Mouse (Mus musculus) embryonic facial prominence, embryonic 12.5 days (tissue): ENCODE data around the gene Myt1l. TPM values are rescaled to one million over a fixed set of nuclear protein-coding genes. Genes with fewer than 3 reads are reported as not detected.

Experiments used
- ATAC-seq: fragments of 200-750 bp; cut with Nextera tagmentation; 2 replicates; pipeline ENCODE4 v1.8.0; 2017; ENCODE audit not compliant: insufficient number of reproducible peaks, insufficient read depth, low FRiP score, low TSS enrichment
- H3K27ac ChIP-seq: fragments of 300-500 bp; sonication (generic); 2 replicates; pipeline ENCODE4 v1.5.1; 2016; ENCODE audit warnings: mild to moderate bottlenecking
- H3K27me3 ChIP-seq: fragments of 300-500 bp; sonication (generic); 2 replicates; pipeline ENCODE4 v1.6.1; 2016; ENCODE audit warnings: mild to moderate bottlenecking, moderate library complexity
- H3K36me3 ChIP-seq: fragments of 300-500 bp; sonication (generic); 2 replicates; pipeline ENCODE4 v1.6.1; 2016; ENCODE audit warnings: mild to moderate bottlenecking
- H3K4me1 ChIP-seq: fragments of 300-500 bp; sonication (generic); 2 replicates; pipeline ENCODE4 v1.6.1; 2016
- H3K4me2 ChIP-seq: fragments of 300-500 bp; sonication (generic); replicated peaks from 2 replicates; pipeline ENCODE4 v1.6.1; 2016; ENCODE audit warnings: mild to moderate bottlenecking, moderate library complexity
- H3K4me3 ChIP-seq: fragments of 300-500 bp; sonication (generic); 2 replicates; pipeline ENCODE4 v1.5.1; 2016; ENCODE audit warnings: mild to moderate bottlenecking
- H3K9ac ChIP-seq: fragments of 300-500 bp; sonication (generic); 2 replicates; pipeline ENCODE4 v1.6.1; 2016; ENCODE audit warnings: mild to moderate bottlenecking, moderate library complexity
- H3K9me3 ChIP-seq: fragments of 300-500 bp; sonication (generic); 2 replicates; pipeline ENCODE4 v1.6.1; 2016; ENCODE audit warnings: mild to moderate bottlenecking, moderate library complexity
- WGBS: fragments of 180-500 bp; shearing (Covaris S2); methylation state at CpG from one replicate; pipeline ENCODE4 v1.1.7; 2016; 5-methylcytosine and 5-hydroxymethylcytosine counted together
- polyA plus RNA-seq: library from polyadenylated mRNA; unstranded; fragments of >200 nt; fragmentation: Nextera tagmentation; extraction: Ambion mirVana; gene quantifications from 2 replicates; pipeline ENCODE4 v1.2.1, GENCODE M21; 2016

The Myt1l gene
- polyA plus RNA-seq, 1 experiment from 2014 or later = 9.8 TPM

DNA sequence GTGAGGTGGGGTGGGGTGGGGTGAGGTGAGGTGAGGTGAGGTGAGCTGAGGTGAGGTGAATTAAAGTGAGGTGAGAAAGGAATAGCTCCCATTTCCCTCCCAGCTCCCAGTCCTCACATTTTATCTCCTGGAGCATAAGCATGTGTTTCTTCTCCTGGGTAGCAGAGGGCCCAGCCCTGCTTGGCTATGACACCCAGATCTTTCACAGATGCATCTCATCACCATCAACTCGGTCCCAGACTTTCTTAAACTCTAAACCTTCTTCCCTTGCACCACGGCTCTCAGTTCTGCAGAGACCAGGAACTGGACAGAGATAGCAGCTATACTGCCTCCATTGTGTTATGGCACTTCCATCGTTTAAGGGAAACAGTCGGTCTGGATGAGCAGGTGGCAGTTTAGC is 172.9 kb downstream of the Myt1l start:
- ATAC-seq = no peak
- Histone ChIP-seq H3K36me3 (no peaks in the 10 kb centered on the region), H3K4me2 (no peak overlapping the region), H3K4me1 (peaks cover 33% of the 10 kb centered on the region), H3K27ac (0 out of 2 replicates have a peak overlapping the region, but pooled peaks have one; percentile 36), H3K9ac (no peak overlapping the region), H3K4me3 (no peak overlapping the region), H3K9me3 (no peaks in the 10 kb centered on the region), H3K27me3 (no peaks in the 10 kb centered on the region)
- WGBS = 64% methylated on average over 4 of the region's 4 CpGs

GRCm38 (mm10) chr12:29701731-29702316 is 173.6 kb downstream of the Myt1l start:
- 21% methylated on average over 6 of the region's 6 CpGs for WGBS
- Histone ChIP-seq H3K27me3 (no peaks in the 10 kb centered on the region), H3K9me3 (no peaks in the 10 kb centered on the region), H3K4me1 (peaks cover 33% of the 10 kb centered on the region), H3K4me3 (no peak overlapping the region), H3K4me2 (no peak overlapping the region), H3K36me3 (no peaks in the 10 kb centered on the region), H3K27ac (peak overlapping the region; percentile 37; the same call in 1 of the 2 replicates), H3K9ac (no peak overlapping the region)
- no peak for ATAC-seq

GRCm38 (mm10) chr12:29702626-29703025 is 174.4 kb downstream of the Myt1l start:
- no peaks in the 10 kb centered on the region for H3K27me3 ChIP-seq
- no peak for ATAC-seq
- H3K27ac ChIP-seq = peak overlapping the region; percentile 37; the same call in 1 of the 2 replicates
- peaks cover 32% of the 10 kb centered on the region for H3K4me1 ChIP-seq
- no peaks in the 10 kb centered on the region for H3K9me3 ChIP-seq
- H3K36me3 ChIP-seq = no peaks in the 10 kb centered on the region
- H3K9ac ChIP-seq = no peak overlapping the region
- WGBS = 45% methylated on average over 4 of the region's 4 CpGs
- H3K4me3 ChIP-seq = no peak overlapping the region
- H3K4me2 ChIP-seq = no peak overlapping the region

GRCm38 (mm10) chr12:29703541-29703940 is 175.4 kb downstream of the Myt1l start:
- Histone ChIP-seq H3K36me3 (no peaks in the 10 kb centered on the region), H3K27me3 (no peaks in the 10 kb centered on the region), H3K27ac (no peak overlapping the region), H3K4me1 (peaks cover 23% of the 10 kb centered on the region), H3K4me2 (no peak overlapping the region), H3K9ac (no peak overlapping the region), H3K4me3 (no peak overlapping the region), H3K9me3 (no peaks in the 10 kb centered on the region)
- WGBS = 81% methylated on average over 8 of the region's 8 CpGs
- no peak for ATAC-seq

- Histone ChIP-seq H3K9me3 (no peaks in the 10 kb centered on the region), H3K4me1 (peaks cover 10% of the 10 kb centered on the region; the same call in 1 of the 2 replicates), H3K9ac (no peak overlapping the region), H3K4me3 (no peak overlapping the region), H3K36me3 (no peaks in the 10 kb centered on the region), H3K27ac (no peak overlapping the region), H3K4me2 (no peak overlapping the region), H3K27me3 (no peaks in the 10 kb centered on the region)
- no peak for ATAC-seq
- WGBS = 80% methylated on average over 3 of the region's 3 CpGs
Observed at GRCm38 (mm10) chr12:29707094-29707493, 178.9 kb downstream of the Myt1l start.

DNA sequence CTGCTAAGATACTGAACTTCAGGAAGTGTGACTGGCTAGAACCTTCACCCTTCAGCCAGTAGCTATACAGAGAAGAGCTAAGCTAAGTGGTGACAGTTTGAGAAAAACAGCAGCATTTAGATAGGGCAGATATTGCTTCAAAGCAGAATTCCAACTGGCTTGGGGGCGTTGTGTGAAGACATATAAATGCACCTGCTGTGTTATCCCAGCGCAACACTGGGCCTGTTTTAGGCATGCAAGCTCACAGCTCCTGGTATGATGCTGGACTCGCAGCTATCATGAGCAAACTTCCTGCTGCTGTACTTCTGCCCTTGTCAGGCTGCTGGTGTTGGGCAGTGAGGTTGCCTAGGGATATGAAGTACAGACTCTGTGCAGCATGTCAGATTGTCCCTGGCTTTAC is 180.0 kb downstream of the Myt1l start:
- Histone ChIP-seq H3K9ac (no peak overlapping the region), H3K4me1 (peaks cover 7% of the 10 kb centered on the region; the same call in 1 of the 2 replicates), H3K27me3 (no peaks in the 10 kb centered on the region), H3K27ac (no peak overlapping the region), H3K4me2 (no peak overlapping the region), H3K9me3 (no peaks in the 10 kb centered on the region), H3K4me3 (no peak overlapping the region), H3K36me3 (no peaks in the 10 kb centered on the region)
- ATAC-seq = no peak
- 88% methylated on average over 3 of the region's 3 CpGs for WGBS

GRCm38 (mm10) chr12:29712795-29713721 is 184.9 kb downstream of the Myt1l start:
- WGBS = 87% methylated on average over 15 of the region's 15 CpGs
- H3K4me2 ChIP-seq = no peak overlapping the region
- H3K27ac ChIP-seq = no peak overlapping the region
- H3K27me3 ChIP-seq = no peaks in the 10 kb centered on the region
- no peak for ATAC-seq
- H3K9me3 ChIP-seq = no peaks in the 10 kb centered on the region
- peaks cover 4% of the 10 kb centered on the region; the same call in 1 of the 2 replicates for H3K4me1 ChIP-seq
- no peaks in the 10 kb centered on the region for H3K36me3 ChIP-seq
- no peak overlapping the region for H3K9ac ChIP-seq
- no peak overlapping the region for H3K4me3 ChIP-seq

DNA sequence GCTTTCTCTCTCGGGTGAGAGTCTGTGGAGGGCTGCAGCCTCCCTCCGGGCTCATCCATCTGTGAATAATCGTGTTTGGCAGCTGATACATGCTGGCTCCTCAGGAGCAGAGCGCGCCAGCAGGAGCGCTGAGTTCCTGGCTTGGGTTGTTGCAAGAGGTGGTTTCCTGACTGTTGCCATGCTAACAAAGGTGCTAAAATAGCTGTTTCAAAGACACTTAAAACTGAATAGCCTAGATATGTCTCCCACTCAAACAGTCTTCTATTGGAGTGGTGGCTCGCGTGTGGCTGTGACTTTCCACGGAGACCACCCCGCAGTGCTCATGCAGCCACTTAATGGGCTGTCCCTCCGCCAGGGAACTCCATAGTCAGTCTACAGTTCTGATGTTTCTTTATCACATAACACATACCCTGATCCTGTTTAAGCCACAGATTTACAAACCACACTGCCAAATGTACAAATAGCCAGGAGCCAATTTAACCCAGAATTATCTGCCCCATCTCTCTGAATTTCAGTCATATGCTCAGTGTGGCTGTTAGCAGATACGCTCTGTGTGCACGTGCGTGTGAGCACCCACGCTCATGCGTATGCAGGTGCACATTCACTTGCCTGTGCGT is 195.6 kb downstream of the Myt1l start:
- H3K9ac ChIP-seq = no peak overlapping the region
- no peaks in the 10 kb centered on the region for H3K27me3 ChIP-seq
- 81% methylated on average over 17 of the region's 17 CpGs for WGBS
- no peak overlapping the region for H3K4me3 ChIP-seq
- no peaks in the 10 kb centered on the region for H3K9me3 ChIP-seq
- no peak for ATAC-seq
- H3K27ac ChIP-seq = no peak overlapping the region
- no peak overlapping the region for H3K4me2 ChIP-seq
- no peaks in the 10 kb centered on the region for H3K4me1 ChIP-seq
- H3K36me3 ChIP-seq = no peaks in the 10 kb centered on the region

DNA sequence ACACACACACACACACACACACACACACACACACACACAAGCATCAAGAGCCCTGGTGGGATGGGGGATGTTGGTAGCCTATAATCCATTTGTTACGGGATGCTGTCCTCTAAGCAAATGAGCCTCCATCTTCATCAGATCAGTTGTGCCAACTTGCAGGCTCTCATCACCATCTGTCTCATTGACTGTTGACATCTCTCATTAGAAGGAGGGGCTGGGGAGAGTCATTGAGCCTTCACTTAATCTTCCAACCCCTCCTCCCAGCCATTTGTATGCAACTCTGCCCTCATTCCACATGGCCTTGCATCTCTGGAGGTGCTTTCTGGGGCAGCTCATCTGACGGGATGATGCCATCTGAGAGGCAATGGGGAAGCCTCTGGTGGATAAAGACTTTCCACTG is 200.1 kb downstream of the Myt1l start:
- WGBS = 83% methylated on average over 2 of the region's 2 CpGs
- no peaks in the 10 kb centered on the region for H3K27me3 ChIP-seq
- no peaks in the 10 kb centered on the region for H3K36me3 ChIP-seq
- H3K4me3 ChIP-seq = no peak overlapping the region
- no peaks in the 10 kb centered on the region for H3K9me3 ChIP-seq
- H3K27ac ChIP-seq = no peak overlapping the region
- H3K9ac ChIP-seq = no peak overlapping the region
- ATAC-seq = no peak
- no peaks in the 10 kb centered on the region for H3K4me1 ChIP-seq
- no peak overlapping the region for H3K4me2 ChIP-seq

DNA sequence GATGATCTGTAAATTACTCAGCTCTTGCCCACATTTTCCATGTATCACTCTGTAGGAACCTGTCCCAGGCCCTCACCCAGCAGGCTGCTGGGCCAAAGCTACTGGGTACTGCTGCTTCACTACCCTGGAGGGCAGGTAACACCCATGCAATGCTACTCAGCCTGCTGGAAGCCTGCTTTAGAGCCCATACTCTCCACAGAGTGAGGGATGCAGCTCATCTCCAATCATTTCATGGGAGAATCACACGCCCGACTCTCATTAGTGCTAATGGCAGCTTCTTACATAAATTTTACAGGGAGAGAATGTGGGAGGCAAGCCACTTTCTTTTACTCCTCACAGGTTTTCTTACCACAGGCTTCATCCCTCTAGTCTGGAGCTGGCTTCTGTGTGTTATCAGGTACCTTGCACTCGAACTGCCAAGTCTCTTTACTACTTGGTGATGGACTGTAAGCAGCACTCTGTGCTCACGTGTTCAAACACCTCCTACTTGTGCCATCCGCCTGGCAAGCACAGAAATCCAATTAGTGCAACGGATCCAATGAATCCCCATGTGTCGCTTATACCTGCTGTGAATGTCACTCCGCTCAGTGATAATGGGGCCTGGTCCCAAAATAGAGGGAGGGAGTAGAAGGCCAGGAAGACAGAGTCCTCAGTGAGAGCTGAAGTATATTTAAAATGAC is 212.3 kb downstream of the Myt1l start:
- H3K36me3 ChIP-seq = no peaks in the 10 kb centered on the region
- H3K27ac ChIP-seq = no peak overlapping the region
- WGBS = 73% methylated on average over 8 of the region's 8 CpGs
- no peak for ATAC-seq
- H3K4me1 ChIP-seq = no peaks in the 10 kb centered on the region
- no peak overlapping the region for H3K4me2 ChIP-seq
- H3K9me3 ChIP-seq = no peaks in the 10 kb centered on the region
- no peak overlapping the region for H3K9ac ChIP-seq
- H3K27me3 ChIP-seq = no peaks in the 10 kb centered on the region
- no peak overlapping the region for H3K4me3 ChIP-seq

DNA sequence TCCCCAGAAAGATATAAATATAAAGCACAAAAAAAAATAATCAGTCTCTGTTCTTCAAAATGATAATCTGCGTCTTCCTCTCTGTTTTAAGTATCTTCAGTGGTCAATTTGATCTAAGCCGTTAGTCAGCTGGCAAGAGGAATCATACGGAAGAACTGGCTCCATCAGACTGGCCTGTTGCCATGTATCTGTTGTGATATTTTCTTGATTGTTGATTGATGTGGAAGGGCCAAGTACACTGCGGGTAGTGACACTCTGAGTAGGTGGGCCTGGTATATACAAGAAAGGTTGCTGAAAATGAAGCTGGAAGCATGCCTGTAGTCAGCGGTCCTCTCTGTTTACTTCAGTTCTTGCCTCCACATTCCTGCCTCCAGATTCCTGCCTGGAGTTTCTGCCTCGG is 213.0 kb downstream of the Myt1l start:
- Histone ChIP-seq H3K36me3 (no peaks in the 10 kb centered on the region), H3K27ac (no peak overlapping the region), H3K27me3 (no peaks in the 10 kb centered on the region), H3K4me1 (no peaks in the 10 kb centered on the region), H3K9me3 (no peaks in the 10 kb centered on the region), H3K4me2 (no peak overlapping the region), H3K4me3 (no peak overlapping the region), H3K9ac (no peak overlapping the region)
- ATAC-seq = no peak
- whole genome bisulfite sequencing = 91% methylated on average over 6 of the region's 6 CpGs
